Mouse (Mus musculus): ENCODE results near the gene Cnot8. TPM values are rescaled to one million over a fixed set of nuclear protein-coding genes. Genes with fewer than 3 reads are reported as not detected.
"Not testable (repeated sequence)": the region's sequence is repeated elsewhere in the genome, so short reads cannot be mapped to it uniquely, and the experiment has no call there.

The Cnot8 gene
- polyA plus RNA-seq (2015; fragmentation: Nextera tagmentation; extraction: Ambion mirVana): 69.9 and 74.8 TPM in 2 replicates

GRCm38 (mm10) chr11:58103697-58104306, at the start of gene Cnot8:
Cnot8 (plus strand) TSS chr11:58104153.
- H3K4me2 ChIP-seq (ENCODE audit: low read length): peak within 1 kb of the TSS; percentile 56
- no peaks in the 10 kb centered on the region; the same call in 1 of the 2 replicates for H3K4me1 ChIP-seq (replicated peaks; ENCODE audit: insufficient read depth, low read length)
- peak within 1 kb of the TSS; percentile 91 for H3K27ac ChIP-seq
- H3K36me3 ChIP-seq (ENCODE audit: insufficient read depth, low read length): no peaks in the 10 kb centered on the region
- peak within 1 kb of the TSS; percentile 80 for H3K9ac ChIP-seq (ENCODE audit: low read depth, low read length)
- peak; percentile 97 for ATAC-seq (replicated peaks; ENCODE audit: low FRiP score, low read depth)
- peak within 1 kb of the TSS; percentile 70 for H3K4me3 ChIP-seq (replicated peaks; ENCODE audit: low read depth, low read length)
- 0 out of 2 replicates have a peak, but pooled peaks have one; percentile 2 for TF ChIP-seq CTCF (IDR thresholded peaks at IDR 0.05; ENCODE audit: low read depth)
- under 1% methylated on average over 54 of the region's 55 CpGs for WGBS
- peak; percentile 99 for DNase-seq (ENCODE audit: low spot score)
- H3K27me3 ChIP-seq (ENCODE audit: insufficient read depth, low read length): no peaks in the 10 kb centered on the region
- no peaks in the 10 kb centered on the region for H3K9me3 ChIP-seq (replicated peaks; ENCODE audit: low read length)

- H3K27ac ChIP-seq: no peak overlapping the region
- no peaks in the 10 kb centered on the region for H3K4me1 ChIP-seq (replicated peaks; ENCODE audit: insufficient read depth, low read length)
- TF ChIP-seq CTCF (IDR thresholded peaks at IDR 0.05; ENCODE audit: low read depth): peak; percentile 82
- H3K9me3 ChIP-seq (replicated peaks; ENCODE audit: low read length): no peaks in the 10 kb centered on the region
- no peak overlapping the region for H3K4me3 ChIP-seq (replicated peaks; ENCODE audit: low read depth, low read length)
- peaks cover 50% of the 10 kb centered on the region for H3K36me3 ChIP-seq (ENCODE audit: insufficient read depth, low read length)
- ATAC-seq (replicated peaks; ENCODE audit: low FRiP score, low read depth) (no peak), DNase-seq (ENCODE audit: low spot score) (peak; percentile 72)
- no peaks in the 10 kb centered on the region for H3K27me3 ChIP-seq (ENCODE audit: insufficient read depth, low read length)
- no peak overlapping the region for H3K4me2 ChIP-seq (ENCODE audit: low read length)
- WGBS: 45% methylated on average over 6 of the region's 6 CpGs
- no peak overlapping the region for H3K9ac ChIP-seq (ENCODE audit: low read depth, low read length)
Measured at GRCm38 (mm10) chr11:58057455-58057854, 46.5 kb upstream of the Cnot8 start.

GRCm38 (mm10) chr11:58059752-58060151, 44.2 kb upstream of the Cnot8 start:
- H3K9me3 ChIP-seq (replicated peaks; ENCODE audit: low read length); H3K4me3 ChIP-seq (replicated peaks; ENCODE audit: low read depth, low read length); H3K4me2 ChIP-seq (ENCODE audit: low read length); H3K27ac ChIP-seq; H3K9ac ChIP-seq (ENCODE audit: low read depth, low read length); DNase-seq (ENCODE audit: low spot score); H3K4me1 ChIP-seq (replicated peaks; ENCODE audit: insufficient read depth, low read length); H3K27me3 ChIP-seq (ENCODE audit: insufficient read depth, low read length): not testable (repeated sequence)
- 0 out of 2 replicates have a peak, but pooled peaks have one; percentile 14 for ATAC-seq (replicated peaks; ENCODE audit: low FRiP score, low read depth)
- WGBS: 96% methylated on average over 7 of the region's 7 CpGs
- H3K36me3 ChIP-seq (ENCODE audit: insufficient read depth, low read length): peaks cover 41% of the 10 kb centered on the region

- H3K27ac ChIP-seq; H3K4me2 ChIP-seq (ENCODE audit: low read length); H3K9ac ChIP-seq (ENCODE audit: low read depth, low read length); H3K27me3 ChIP-seq (ENCODE audit: insufficient read depth, low read length); H3K4me1 ChIP-seq (replicated peaks; ENCODE audit: insufficient read depth, low read length); DNase-seq (ENCODE audit: low spot score); ATAC-seq (replicated peaks; ENCODE audit: low FRiP score, low read depth); H3K9me3 ChIP-seq (replicated peaks; ENCODE audit: low read length); H3K4me3 ChIP-seq (replicated peaks; ENCODE audit: low read depth, low read length): not testable (repeated sequence)
- WGBS: 86% methylated on average over 3 of the region's 4 CpGs
- H3K36me3 ChIP-seq (ENCODE audit: insufficient read depth, low read length): peaks cover 33% of the 10 kb centered on the region
Measured at GRCm38 (mm10) chr11:58061218-58061617, 42.7 kb upstream of the Cnot8 start.

- Histone ChIP-seq H3K9me3 (replicated peaks; ENCODE audit: low read length) (no peaks in the 10 kb centered on the region), H3K4me3 (replicated peaks; ENCODE audit: low read depth, low read length) (no peak overlapping the region), H3K36me3 (ENCODE audit: insufficient read depth, low read length) (peaks cover 23% of the 10 kb centered on the region), H3K4me2 (ENCODE audit: low read length) (no peak overlapping the region), H3K27me3 (ENCODE audit: insufficient read depth, low read length) (no peaks in the 10 kb centered on the region), H3K27ac (no peak overlapping the region), H3K9ac (ENCODE audit: low read depth, low read length) (no peak overlapping the region), H3K4me1 (replicated peaks; ENCODE audit: insufficient read depth, low read length) (no peaks in the 10 kb centered on the region)
- ATAC-seq (replicated peaks; ENCODE audit: low FRiP score, low read depth) (no peak), DNase-seq (ENCODE audit: low spot score) (no peak)
- WGBS: 92% methylated on average over 4 of the region's 4 CpGs
- no peak for TF ChIP-seq CTCF (IDR thresholded peaks at IDR 0.05; ENCODE audit: low read depth)
Measured at GRCm38 (mm10) chr11:58062586-58062985, 41.4 kb upstream of the Cnot8 start.

GRCm38 (mm10) chr11:58065025-58065424, 38.9 kb upstream of the Cnot8 start:
- ATAC-seq (replicated peaks; ENCODE audit: low FRiP score, low read depth) (no peak), DNase-seq (ENCODE audit: low spot score) (no peak)
- H3K9ac ChIP-seq (ENCODE audit: low read depth, low read length): no peak overlapping the region
- H3K4me1 ChIP-seq (replicated peaks; ENCODE audit: insufficient read depth, low read length): no peaks in the 10 kb centered on the region
- 82% methylated on average over 4 of the region's 4 CpGs for WGBS
- H3K9me3 ChIP-seq (replicated peaks; ENCODE audit: low read length): no peaks in the 10 kb centered on the region
- H3K36me3 ChIP-seq (ENCODE audit: insufficient read depth, low read length): peaks cover 8% of the 10 kb centered on the region; the same call in 1 of the 2 replicates
- H3K4me3 ChIP-seq (replicated peaks; ENCODE audit: low read depth, low read length): no peak overlapping the region
- H3K27me3 ChIP-seq (ENCODE audit: insufficient read depth, low read length): no peaks in the 10 kb centered on the region
- H3K4me2 ChIP-seq (ENCODE audit: low read length): no peak overlapping the region
- H3K27ac ChIP-seq: no peak overlapping the region
- TF ChIP-seq CTCF (IDR thresholded peaks at IDR 0.05; ENCODE audit: low read depth): no peak

GRCm38 (mm10) chr11:58072978-58073377, 31.0 kb upstream of the Cnot8 start:
- no peaks in the 10 kb centered on the region for H3K36me3 ChIP-seq (ENCODE audit: insufficient read depth, low read length)
- H3K9me3 ChIP-seq (replicated peaks; ENCODE audit: low read length): no peaks in the 10 kb centered on the region
- WGBS: 85% methylated on average over 3 of the region's 3 CpGs
- ATAC-seq (replicated peaks; ENCODE audit: low FRiP score, low read depth) (no peak), DNase-seq (ENCODE audit: low spot score) (no peak)
- no peak overlapping the region for H3K9ac ChIP-seq (ENCODE audit: low read depth, low read length)
- no peak overlapping the region for H3K4me2 ChIP-seq (ENCODE audit: low read length)
- H3K27me3 ChIP-seq (ENCODE audit: insufficient read depth, low read length): no peaks in the 10 kb centered on the region
- no peaks in the 10 kb centered on the region for H3K4me1 ChIP-seq (replicated peaks; ENCODE audit: insufficient read depth, low read length)
- no peak overlapping the region for H3K27ac ChIP-seq
- no peak for TF ChIP-seq CTCF (IDR thresholded peaks at IDR 0.05; ENCODE audit: low read depth)
- H3K4me3 ChIP-seq (replicated peaks; ENCODE audit: low read depth, low read length): no peak overlapping the region

Measured in kidney, postnatal 0 days (tissue).